ENCODE assay signal across 10 mouse cellular contexts in the genomic region with DNA sequence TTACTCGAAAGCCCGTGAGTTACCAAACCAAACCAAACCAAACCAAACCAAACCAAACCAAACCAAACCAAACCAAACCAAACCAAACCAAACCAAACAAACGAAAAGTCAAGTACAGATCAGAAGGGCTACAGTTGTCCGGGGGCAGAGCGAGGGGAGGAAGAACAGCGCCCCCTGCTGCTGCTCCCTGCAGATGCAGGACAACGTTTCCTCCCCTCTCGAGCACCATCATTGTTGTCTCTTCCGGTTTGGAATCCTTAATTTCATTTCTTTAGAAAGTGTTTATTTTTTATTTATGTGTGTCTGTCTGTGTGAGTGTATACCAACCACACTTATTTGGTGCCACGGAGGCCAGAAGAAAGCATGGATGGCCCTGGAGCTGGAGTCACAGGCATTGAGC. TPM values are rescaled to one million over a fixed set of nuclear protein-coding genes. Genes with fewer than 3 reads are reported as not detected.
DNase-seq lines count a peak whose midpoint lies in the region; ATAC-seq and TF ChIP-seq lines count a peak whose summit lies in the region.
"Had no signal": no experiment of that assay in that cellular context is flagged by ENCODE, and none has a peak within 500 bp of the region (broad histone marks: within the 10 kb centered on the region; RNA-seq: fewer than 3 reads in every experiment).

No protein-coding gene starts in this region.

- H3K27ac ChIP-seq in hindbrain, postnatal 0 days = no peak overlapping the region
- no peak overlapping the region for H3K27ac ChIP-seq in hindbrain, embryonic 11.5 days (ENCODE audit: low read depth, low read length)

- no peak for ATAC-seq in hindbrain, postnatal 0 days
- ATAC-seq in hindbrain, embryonic 11.5 days (ENCODE audit: low FRiP score) = no peak
- peak; percentile 85 for ATAC-seq in common myeloid progenitor, adult 5-6 weeks (replicated peaks; ENCODE audit: low read depth, poor library complexity, severe bottlenecking)
- ATAC-seq: activated CD4-positive, CD25-positive, alpha-beta regulatory T cell, adult 4 months had no signal

- 75% methylated on average over 10 of the region's 10 CpGs for WGBS in hindbrain, postnatal 0 days
- WGBS in hindbrain, embryonic 11.5 days = 70% methylated on average over 10 of the region's 10 CpGs

- H3K4me3 ChIP-seq in hindbrain, postnatal 0 days (ENCODE audit: low read length) = no peak overlapping the region
- H3K4me3 ChIP-seq in hindbrain, embryonic 11.5 days (ENCODE audit: low read depth, low read length) = no peak overlapping the region
- no peak overlapping the region for H3K4me3 ChIP-seq in E14TG2a.4 (replicated peaks; ENCODE audit: low read length)

- TF ChIP-seq CTCF in hindbrain, postnatal 0 days (IDR thresholded peaks at IDR 0.05; ENCODE audit: low read depth) = peak; percentile 25
- TF ChIP-seq CTCF in E14TG2a.4 (conservative IDR thresholded peaks at IDR 0.05; ENCODE audit: low read length) = peak; percentile 80

- H3K36me3 ChIP-seq in hindbrain, postnatal 0 days (ENCODE audit: insufficient read depth, low read length) = no peaks in the 10 kb centered on the region
- no peaks in the 10 kb centered on the region for H3K36me3 ChIP-seq in hindbrain, embryonic 11.5 days (ENCODE audit: control insufficient read depth, insufficient read depth, low read length)
- H3K36me3 ChIP-seq in E14TG2a.4 (ENCODE audit: insufficient read depth, low read length) = no peaks in the 10 kb centered on the region

- no peaks in the 10 kb centered on the region for H3K4me1 ChIP-seq in hindbrain, postnatal 0 days (ENCODE audit: insufficient read depth, low read length)
- no peaks in the 10 kb centered on the region for H3K4me1 ChIP-seq in hindbrain, embryonic 11.5 days (replicated peaks; ENCODE audit: control insufficient read depth, insufficient read depth, low read length)
- H3K4me1 ChIP-seq in E14TG2a.4 (replicated peaks; ENCODE audit: low read depth, low read length) = no peaks in the 10 kb centered on the region

- no peaks in the 10 kb centered on the region for H3K9me3 ChIP-seq in hindbrain, postnatal 0 days (ENCODE audit: low read length)
- no peaks in the 10 kb centered on the region for H3K9me3 ChIP-seq in hindbrain, embryonic 11.5 days (ENCODE audit: control insufficient read depth, low read length)
- H3K9me3 ChIP-seq in E14TG2a.4 (ENCODE audit: low read length) = no peaks in the 10 kb centered on the region

- no peak overlapping the region for H3K9ac ChIP-seq in hindbrain, postnatal 0 days (replicated peaks; ENCODE audit: low read length)
- H3K9ac ChIP-seq in hindbrain, embryonic 11.5 days (ENCODE audit: low read depth, low read length) = no peak overlapping the region
- H3K9ac ChIP-seq: lung, embryonic 14.5 days had no signal

- H3K4me2 ChIP-seq in hindbrain, postnatal 0 days (ENCODE audit: low read depth, low read length) = no peak overlapping the region
- H3K4me2 ChIP-seq in hindbrain, embryonic 11.5 days (replicated peaks; ENCODE audit: low read depth, low read length) = no peak overlapping the region
- H3K4me2 ChIP-seq: lung, embryonic 14.5 days had no signal

- H3K27me3 ChIP-seq in hindbrain, postnatal 0 days (ENCODE audit: insufficient read depth, low read length) = no peaks in the 10 kb centered on the region
- no peaks in the 10 kb centered on the region for H3K27me3 ChIP-seq in hindbrain, embryonic 11.5 days (ENCODE audit: control insufficient read depth, insufficient read depth, low read length)
- no peaks in the 10 kb centered on the region for H3K27me3 ChIP-seq in E14TG2a.4 (ENCODE audit: insufficient read depth, low read length)

- no peak for DNase-seq in hindbrain, postnatal 0 days (ENCODE audit: low spot score)
- DNase-seq in hindbrain, embryonic 11.5 days (ENCODE audit: low spot score) = no peak
- peak; percentile 21 to 73 for DNase-seq in spleen, postnatal 4 days (ENCODE audit: low spot score in 2 of 2)
- DNase-seq in right cerebral cortex, postnatal 14 days = no peak
- DNase-seq in right cerebral cortex, postnatal 36 days (ENCODE audit: low spot score in 2 of 2) = no peak
- DNase-seq in layer of hippocampus, adult 9-11 months = no peak
- DNase-seq: lung, embryonic 14.5 days had no signal

RNA-seq across cellular contexts. Expression of a gene that starts 26.7 kb away (rescaled TPM):
- total RNA-seq in hindbrain, postnatal 0 days (2014; rRNA removed) = 26.6 and 47.1 TPM in 2 replicates
- 170 and 175 TPM in 2 replicates for polyA plus RNA-seq in hindbrain, postnatal 0 days (2015; fragmentation: Nextera tagmentation; extraction: Ambion mirVana)
- 114 and 119 TPM in 2 replicates for polyA plus RNA-seq in hindbrain, embryonic 11.5 days (2014; fragmentation: Nextera tagmentation; extraction: Ambion mirVana)
- 88.5 and 95.0 TPM in 2 replicates for total RNA-seq in common myeloid progenitor, adult 5-6 weeks (2017)

Comparison
In these comparisons a context has a peak if more than half of its experiments do, and no peak if none do; other contexts are left out.
1. DNase-seq: peak in spleen, postnatal 4 days (2 of 2); none in hindbrain, postnatal 0 days (single experiment), hindbrain, embryonic 11.5 days (single experiment), right cerebral cortex, postnatal 14 days (single experiment), right cerebral cortex, postnatal 36 days (0 of 2) and layer of hippocampus, adult 9-11 months (single experiment).